Mouse (Mus musculus): ENCODE measurements at regions not wholly inside any gene's neighbourhood (a gene's known extent, or its start where the extent isn't known, plus 50 kb on each side); places are given as distances from the start of the nearest gene placed in this dataset.

DNA sequence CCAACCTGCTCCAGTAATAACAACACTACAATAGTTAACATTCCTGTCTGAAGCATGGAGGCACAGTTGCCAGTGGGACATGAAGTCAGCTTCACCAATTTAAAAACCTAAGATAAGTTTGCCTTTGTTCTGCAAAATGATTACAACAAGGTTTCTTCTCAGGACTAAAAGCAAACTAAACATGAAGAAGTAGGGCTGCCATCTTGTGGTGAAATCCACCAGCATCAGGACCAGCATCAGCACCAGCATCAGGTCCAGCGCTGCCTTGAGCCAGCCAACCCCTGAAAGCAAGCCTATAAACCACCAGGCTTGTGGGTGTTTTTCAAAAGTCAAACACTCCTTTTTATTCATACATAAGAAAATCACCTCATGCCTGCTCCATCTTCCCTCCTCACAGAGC is 207.1 kb upstream of the Gm10306 start:
- Histone ChIP-seq H3K4me3 (no peak overlapping the region), H3K36me3 (no peaks in the 10 kb centered on the region), H3K4me2 (no peak overlapping the region), H3K27me3 (replicated peaks) (no peaks in the 10 kb centered on the region), H3K9me3 (replicated peaks) (no peaks in the 10 kb centered on the region), H3K4me1 (replicated peaks) (no peaks in the 10 kb centered on the region), H3K9ac (no peak overlapping the region), H3K27ac (ENCODE audit: poor library complexity, severe bottlenecking) (no peak overlapping the region)
- no peak for ATAC-seq (ENCODE audit: insufficient number of reproducible peaks, low FRiP score)
- 36% methylated on average over 1 of the region's 1 CpGs for WGBS

DNA sequence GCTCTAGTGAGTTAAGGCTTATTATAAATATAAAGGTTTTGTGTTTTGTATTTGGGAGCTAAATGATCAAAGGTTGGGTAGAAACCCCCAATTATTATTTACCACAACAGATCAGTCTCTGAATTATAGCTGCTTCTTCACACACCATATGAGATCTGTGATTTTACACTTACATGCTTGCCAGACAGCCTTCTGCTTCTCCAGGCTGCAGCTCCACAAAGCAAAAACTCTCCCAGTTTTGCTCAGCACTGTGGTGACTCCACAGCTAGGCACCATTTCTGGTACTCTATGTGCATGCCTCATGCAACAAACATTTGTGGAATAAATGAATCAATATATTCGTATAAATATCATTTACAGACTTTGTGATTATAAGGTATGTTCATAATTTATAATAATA is 199.4 kb upstream of the Gm10306 start:
- Histone ChIP-seq H3K4me3 (no peak overlapping the region), H3K4me2 (no peak overlapping the region), H3K9me3 (replicated peaks) (no peaks in the 10 kb centered on the region), H3K27me3 (replicated peaks) (no peaks in the 10 kb centered on the region), H3K27ac (ENCODE audit: poor library complexity, severe bottlenecking) (no peak overlapping the region), H3K36me3 (no peaks in the 10 kb centered on the region), H3K9ac (no peak overlapping the region), H3K4me1 (replicated peaks) (no peaks in the 10 kb centered on the region)
- 40% methylated on average over 1 of the region's 1 CpGs for WGBS
- ATAC-seq (ENCODE audit: insufficient number of reproducible peaks, low FRiP score): no peak

DNA sequence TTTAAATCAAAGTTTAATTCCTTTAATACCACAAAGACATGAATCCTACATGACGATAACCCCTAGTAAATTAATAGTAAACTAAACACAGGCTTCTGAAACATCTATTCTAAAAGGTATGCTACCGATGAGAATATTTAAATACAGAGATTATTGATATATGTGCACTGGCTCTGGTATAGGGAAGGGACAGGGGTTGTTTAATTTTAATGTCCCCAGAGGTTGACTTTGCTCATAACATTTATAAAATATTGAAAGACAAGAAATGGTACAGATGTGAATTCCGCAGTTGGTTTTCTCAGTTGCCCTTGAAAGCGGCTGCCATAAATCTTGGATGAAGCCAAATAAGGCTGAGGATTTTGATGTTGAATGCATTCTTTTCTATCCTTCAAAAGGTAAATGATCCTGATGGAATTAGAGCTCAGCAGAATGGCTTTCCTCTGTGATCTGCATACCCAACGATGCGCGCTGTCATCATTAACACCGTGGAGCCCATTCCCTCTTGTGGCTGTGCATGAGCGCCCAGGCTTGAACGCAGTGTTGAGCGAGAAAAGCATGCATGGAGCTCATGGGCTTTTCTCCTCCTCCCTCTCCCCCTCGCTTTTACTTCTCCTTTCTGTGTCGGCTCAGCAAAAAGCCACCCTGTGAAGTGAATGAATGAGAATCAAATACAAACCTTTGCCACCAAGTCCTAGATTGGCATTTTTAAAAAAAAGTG is 195.4 kb upstream of the Gm10306 start:
- Histone ChIP-seq H3K9me3 (replicated peaks) (no peaks in the 10 kb centered on the region), H3K4me2 (no peak overlapping the region), H3K4me3 (no peak overlapping the region), H3K27me3 (replicated peaks) (no peaks in the 10 kb centered on the region), H3K9ac (no peak overlapping the region), H3K4me1 (replicated peaks) (no peaks in the 10 kb centered on the region), H3K27ac (ENCODE audit: poor library complexity, severe bottlenecking) (no peak overlapping the region), H3K36me3 (no peaks in the 10 kb centered on the region)
- ATAC-seq (ENCODE audit: insufficient number of reproducible peaks, low FRiP score): no peak
- 85% methylated on average over 13 of the region's 13 CpGs for whole genome bisulfite sequencing

DNA sequence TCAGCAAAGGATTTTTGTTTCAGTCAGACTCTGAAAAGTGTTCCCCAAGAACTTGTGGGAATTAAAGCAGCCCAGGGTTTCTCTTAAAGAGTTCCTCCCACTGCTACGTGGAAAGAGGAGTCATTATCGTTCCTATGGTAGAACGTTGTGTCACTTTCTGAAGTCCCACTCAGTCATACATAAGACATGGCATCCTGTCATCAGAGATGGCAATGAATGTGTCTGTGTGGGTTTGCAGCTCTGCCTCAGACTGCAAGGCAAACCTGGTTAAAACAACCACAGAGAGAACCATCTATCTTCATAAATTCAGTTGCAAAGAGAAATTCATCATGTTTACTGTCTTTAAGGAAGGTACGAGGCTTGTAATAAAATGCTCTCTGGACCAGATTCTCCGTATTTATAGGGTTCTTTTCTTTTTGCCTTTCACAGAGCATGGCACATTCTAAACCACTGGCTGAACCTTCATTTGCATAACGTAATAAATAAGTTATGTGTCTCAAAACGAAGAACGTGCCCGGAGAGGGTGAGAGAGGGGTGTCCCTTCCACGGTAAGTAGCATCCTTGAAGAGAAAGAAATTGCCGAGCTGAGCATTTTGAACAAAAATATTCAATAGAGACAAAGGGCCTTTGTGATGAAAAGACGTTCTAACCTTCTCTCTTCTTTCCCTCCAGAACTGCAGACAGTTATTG is 194.7 kb upstream of the Gm10306 start:
- no peaks in the 10 kb centered on the region for H3K4me1 ChIP-seq (replicated peaks)
- H3K9me3 ChIP-seq (replicated peaks): no peaks in the 10 kb centered on the region
- no peak overlapping the region for H3K27ac ChIP-seq (ENCODE audit: poor library complexity, severe bottlenecking)
- H3K4me3 ChIP-seq: no peak overlapping the region
- no peak overlapping the region for H3K9ac ChIP-seq
- no peaks in the 10 kb centered on the region for H3K36me3 ChIP-seq
- H3K4me2 ChIP-seq: no peak overlapping the region
- H3K27me3 ChIP-seq (replicated peaks): no peaks in the 10 kb centered on the region
- WGBS: 78% methylated on average over 12 of the region's 12 CpGs
- no peak for ATAC-seq (ENCODE audit: insufficient number of reproducible peaks, low FRiP score)

DNA sequence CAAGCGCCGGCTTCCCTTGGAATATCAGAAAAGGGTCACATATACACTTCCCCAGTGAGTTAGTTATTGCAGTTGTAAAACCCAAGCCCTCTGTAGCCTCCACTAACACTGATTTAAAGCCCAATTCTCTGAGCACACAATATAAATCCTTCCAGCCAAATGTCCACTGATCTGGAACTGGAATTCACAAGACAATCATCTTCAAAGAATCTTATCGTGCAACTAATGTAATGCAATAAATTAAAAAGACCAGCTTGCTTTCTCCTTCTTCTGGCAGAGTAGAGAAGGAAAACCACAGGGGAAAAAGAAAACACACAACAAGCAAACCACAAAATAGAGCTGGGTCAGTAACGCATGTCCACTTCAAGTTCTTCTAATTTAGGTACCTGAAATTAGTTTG is 191.0 kb upstream of the Gm10306 start:
- Histone ChIP-seq H3K36me3 (no peaks in the 10 kb centered on the region), H3K4me2 (no peak overlapping the region), H3K27me3 (replicated peaks) (no peaks in the 10 kb centered on the region), H3K27ac (ENCODE audit: poor library complexity, severe bottlenecking) (no peak overlapping the region), H3K9ac (no peak overlapping the region), H3K9me3 (replicated peaks) (no peaks in the 10 kb centered on the region), H3K4me3 (no peak overlapping the region), H3K4me1 (replicated peaks) (no peaks in the 10 kb centered on the region)
- ATAC-seq (ENCODE audit: insufficient number of reproducible peaks, low FRiP score): no peak
- WGBS: 84% methylated on average over 4 of the region's 4 CpGs

DNA sequence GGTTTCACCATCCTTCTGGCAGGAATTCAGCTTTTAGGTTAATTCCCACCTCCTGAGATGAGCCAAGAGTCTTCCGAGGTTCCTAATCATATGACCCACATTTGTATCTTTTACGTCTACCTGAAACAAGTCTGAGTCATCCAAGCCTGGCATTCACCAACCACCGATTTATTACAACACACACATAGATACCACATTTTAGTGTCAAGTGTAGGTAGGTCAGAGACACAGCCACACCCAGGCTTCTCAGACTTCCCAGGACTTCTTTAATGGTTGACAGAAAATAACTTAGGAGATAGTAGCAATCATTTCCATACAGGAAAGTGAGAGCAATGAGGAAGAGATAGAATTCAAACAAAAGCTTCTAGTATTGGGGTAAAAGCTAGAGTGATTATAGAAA is 189.2 kb upstream of the Gm10306 start:
- Histone ChIP-seq H3K36me3 (no peaks in the 10 kb centered on the region), H3K4me2 (no peak overlapping the region), H3K27me3 (replicated peaks) (no peaks in the 10 kb centered on the region), H3K4me3 (no peak overlapping the region), H3K27ac (ENCODE audit: poor library complexity, severe bottlenecking) (no peak overlapping the region), H3K9me3 (replicated peaks) (no peaks in the 10 kb centered on the region), H3K9ac (no peak overlapping the region), H3K4me1 (replicated peaks) (no peaks in the 10 kb centered on the region)
- WGBS: 87% methylated on average over 3 of the region's 3 CpGs
- ATAC-seq (ENCODE audit: insufficient number of reproducible peaks, low FRiP score): no peak

DNA sequence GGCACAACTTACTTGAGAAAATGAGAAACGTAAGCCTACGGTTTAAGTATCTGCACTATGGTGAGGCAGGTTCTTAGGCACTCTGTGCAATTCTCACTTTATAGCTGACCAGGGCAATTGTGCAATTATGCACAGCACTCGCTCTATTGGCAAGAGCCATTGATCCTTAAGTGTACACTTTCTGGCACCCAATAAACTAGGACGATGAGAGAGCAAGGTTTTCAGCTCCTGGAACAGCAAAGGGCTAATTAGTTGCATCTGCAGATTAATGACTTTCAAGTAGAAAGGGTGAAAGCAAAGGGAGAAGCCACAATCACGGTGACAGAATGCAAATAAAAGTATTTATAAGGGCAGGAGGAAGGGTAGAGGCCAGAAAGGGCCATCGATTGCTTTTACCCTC is 185.4 kb upstream of the Gm10306 start:
- no peak overlapping the region for H3K27ac ChIP-seq (ENCODE audit: poor library complexity, severe bottlenecking)
- no peak for ATAC-seq (ENCODE audit: insufficient number of reproducible peaks, low FRiP score)
- no peaks in the 10 kb centered on the region for H3K4me1 ChIP-seq (replicated peaks)
- no peaks in the 10 kb centered on the region for H3K27me3 ChIP-seq (replicated peaks)
- no peak overlapping the region for H3K4me3 ChIP-seq
- 75% methylated on average over 6 of the region's 6 CpGs for WGBS
- H3K36me3 ChIP-seq: no peaks in the 10 kb centered on the region
- no peak overlapping the region for H3K9ac ChIP-seq
- H3K4me2 ChIP-seq: no peak overlapping the region
- no peaks in the 10 kb centered on the region for H3K9me3 ChIP-seq (replicated peaks)

DNA sequence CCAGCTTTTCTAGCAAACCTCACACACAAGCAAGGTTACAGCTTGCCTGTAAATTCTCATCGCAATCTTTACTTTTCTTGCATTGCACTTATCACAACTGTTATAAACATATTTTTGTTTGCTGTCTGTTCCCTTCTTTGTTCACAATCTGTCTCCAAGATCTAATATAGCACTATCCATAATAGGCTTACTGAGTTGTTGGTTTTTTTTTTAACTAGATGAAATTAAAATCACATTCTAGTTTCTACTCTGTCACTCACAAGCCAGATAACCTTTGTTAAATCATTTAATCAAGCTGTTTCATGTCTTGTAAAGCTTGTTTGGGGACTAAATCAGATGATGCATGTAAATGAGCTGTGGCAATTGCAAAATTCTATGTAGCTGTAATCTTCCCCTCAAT is 180.1 kb upstream of the Gm10306 start:
- no peak overlapping the region for H3K4me2 ChIP-seq
- H3K4me3 ChIP-seq: no peak overlapping the region
- H3K27me3 ChIP-seq (replicated peaks): no peaks in the 10 kb centered on the region
- no peaks in the 10 kb centered on the region for H3K36me3 ChIP-seq
- no peak overlapping the region for H3K9ac ChIP-seq
- no peaks in the 10 kb centered on the region for H3K9me3 ChIP-seq (replicated peaks)
- no peak for ATAC-seq (ENCODE audit: insufficient number of reproducible peaks, low FRiP score)
- no peaks in the 10 kb centered on the region for H3K4me1 ChIP-seq (replicated peaks)
- H3K27ac ChIP-seq (ENCODE audit: poor library complexity, severe bottlenecking): no peak overlapping the region
- WGBS: 85% methylated on average over 1 of the region's 1 CpGs

DNA sequence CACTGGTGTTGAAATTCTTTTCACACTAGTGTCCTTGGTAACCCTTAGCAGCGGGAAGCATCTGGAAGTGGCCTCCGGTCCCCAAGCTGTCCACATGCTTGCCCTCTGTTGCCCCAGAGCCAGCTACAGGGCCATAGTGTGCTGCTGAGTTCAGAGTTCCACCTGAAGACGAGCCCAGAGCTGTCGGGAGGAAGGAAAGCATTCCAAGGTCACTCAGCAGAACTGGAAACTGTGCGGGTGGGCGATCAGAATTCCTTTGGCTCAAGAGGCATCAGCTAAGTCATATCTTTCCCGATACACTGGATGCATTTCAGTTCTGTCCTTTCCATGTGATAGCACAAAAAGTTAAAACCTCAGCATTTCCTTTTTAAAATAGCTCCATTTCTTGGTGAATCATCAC is 170.6 kb upstream of the Gm10306 start:
- Histone ChIP-seq H3K9me3 (replicated peaks) (no peaks in the 10 kb centered on the region), H3K27ac (ENCODE audit: poor library complexity, severe bottlenecking) (no peak overlapping the region), H3K4me2 (no peak overlapping the region), H3K4me1 (replicated peaks) (no peaks in the 10 kb centered on the region), H3K36me3 (no peaks in the 10 kb centered on the region), H3K27me3 (replicated peaks) (no peaks in the 10 kb centered on the region), H3K9ac (no peak overlapping the region), H3K4me3 (no peak overlapping the region)
- WGBS: 54% methylated on average over 7 of the region's 7 CpGs
- no peak for ATAC-seq (ENCODE audit: insufficient number of reproducible peaks, low FRiP score)

DNA sequence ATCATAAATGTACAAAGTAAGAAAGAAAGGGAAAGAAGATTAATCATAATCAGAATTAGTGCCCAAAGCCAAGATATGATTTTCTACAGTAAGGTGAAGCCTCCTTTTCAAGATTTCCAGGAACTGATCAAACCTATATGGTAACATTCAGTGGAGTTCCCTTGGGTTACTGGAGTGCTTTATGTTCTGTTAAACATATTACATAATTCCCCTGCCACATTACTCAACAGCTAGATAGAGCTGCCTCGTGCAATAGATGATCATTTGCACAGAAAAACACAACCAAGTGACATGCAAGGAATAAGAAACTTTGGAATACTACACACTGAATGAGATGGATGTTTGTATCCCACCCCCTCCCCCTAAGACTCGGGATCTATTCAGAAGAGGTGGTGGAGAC is 168.0 kb upstream of the Gm10306 start:
- no peak overlapping the region for H3K4me3 ChIP-seq
- no peaks in the 10 kb centered on the region for H3K4me1 ChIP-seq (replicated peaks)
- no peaks in the 10 kb centered on the region for H3K36me3 ChIP-seq
- H3K27me3 ChIP-seq (replicated peaks): no peaks in the 10 kb centered on the region
- no peaks in the 10 kb centered on the region for H3K9me3 ChIP-seq (replicated peaks)
- H3K27ac ChIP-seq (ENCODE audit: poor library complexity, severe bottlenecking): no peak overlapping the region
- WGBS: 52% methylated on average over 2 of the region's 2 CpGs
- H3K4me2 ChIP-seq: no peak overlapping the region
- no peak overlapping the region for H3K9ac ChIP-seq
- no peak for ATAC-seq (ENCODE audit: insufficient number of reproducible peaks, low FRiP score)

DNA sequence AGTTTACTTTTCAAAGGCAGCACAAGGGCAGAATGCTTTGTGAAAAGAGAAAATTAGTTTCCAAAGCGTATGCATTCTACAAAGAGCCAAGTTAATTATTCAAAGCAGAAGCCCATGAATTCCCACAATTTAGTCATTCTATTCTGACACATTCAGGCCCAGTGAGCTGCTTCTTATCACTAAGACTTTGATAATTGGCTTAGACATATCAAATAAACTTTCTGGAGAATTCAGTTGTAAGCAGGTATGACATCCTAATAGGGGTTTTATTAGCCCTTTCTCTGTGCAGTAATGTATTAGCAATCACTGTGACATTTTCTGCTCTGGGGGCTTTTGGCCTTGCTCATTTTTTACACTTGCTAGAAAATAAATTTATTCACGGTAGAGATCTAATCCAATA is 161.9 kb upstream of the Gm10306 start:
- Histone ChIP-seq H3K4me3 (no peak overlapping the region), H3K9ac (no peak overlapping the region), H3K9me3 (replicated peaks) (no peaks in the 10 kb centered on the region), H3K27me3 (replicated peaks) (no peaks in the 10 kb centered on the region), H3K27ac (ENCODE audit: poor library complexity, severe bottlenecking) (no peak overlapping the region), H3K4me2 (no peak overlapping the region), H3K36me3 (no peaks in the 10 kb centered on the region), H3K4me1 (replicated peaks) (no peaks in the 10 kb centered on the region)
- 76% methylated on average over 2 of the region's 2 CpGs for WGBS
- no peak for ATAC-seq (ENCODE audit: insufficient number of reproducible peaks, low FRiP score)

DNA sequence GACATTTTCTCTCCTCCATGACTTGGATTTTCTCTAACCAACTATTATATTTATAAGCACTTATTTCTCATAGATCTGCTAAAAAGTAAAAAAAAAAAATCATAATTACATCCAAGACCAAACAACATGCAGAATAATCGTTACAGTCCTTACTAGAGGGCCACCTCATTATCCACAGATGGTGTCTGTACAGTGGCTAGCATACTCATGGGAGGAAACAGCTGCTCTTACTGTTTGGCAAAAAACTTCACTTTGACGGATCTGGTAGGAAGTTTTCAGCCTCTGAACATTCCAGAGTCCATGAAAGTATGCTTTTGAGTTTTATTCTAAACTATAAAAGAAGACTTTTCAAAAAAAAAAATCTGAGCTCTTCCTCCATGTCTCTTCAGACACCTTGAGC is 159.1 kb upstream of the Gm10306 start:
- Histone ChIP-seq H3K4me1 (replicated peaks) (no peaks in the 10 kb centered on the region), H3K4me2 (no peak overlapping the region), H3K27ac (ENCODE audit: poor library complexity, severe bottlenecking) (no peak overlapping the region), H3K36me3 (no peaks in the 10 kb centered on the region), H3K9me3 (replicated peaks) (no peaks in the 10 kb centered on the region), H3K9ac (no peak overlapping the region), H3K4me3 (no peak overlapping the region), H3K27me3 (replicated peaks) (no peaks in the 10 kb centered on the region)
- no peak for ATAC-seq (ENCODE audit: insufficient number of reproducible peaks, low FRiP score)
- 56% methylated on average over 2 of the region's 2 CpGs for WGBS

Data from heart, embryonic 12.5 days (tissue).